Mouse (Mus musculus) stomach, postnatal 0 days (tissue): ENCODE data around the gene Cdk11b. TPM values are rescaled to one million over a fixed set of nuclear protein-coding genes. Genes with fewer than 3 reads are reported as not detected.

Source experiments
- ATAC-seq: fragments of 200-750 bp; cut with Nextera tagmentation; 2 replicates; pipeline ENCODE4 v1.8.0; 2017; ENCODE audit not compliant: low FRiP score, low TSS enrichment
- DNase-seq: peaks from one replicate; pipeline ENCODE4 v3.0.0-alpha.2; 2016; ENCODE audit warnings: low spot score
- H3K27ac ChIP-seq: fragments of 300-500 bp; sonication (generic); replicated peaks from 2 replicates; pipeline ENCODE4 v1.5.1; 2014; ENCODE audit warnings: mild to moderate bottlenecking, control low read depth
- H3K27me3 ChIP-seq: fragments of 300-500 bp; sonication (generic); 2 replicates; pipeline ENCODE4 v1.6.1; 2014; ENCODE audit warnings: low read length; ENCODE audit not compliant: control insufficient read depth, insufficient read depth
- H3K36me3 ChIP-seq: fragments of 300-500 bp; sonication (generic); 2 replicates; pipeline ENCODE4 v1.6.1; 2014; ENCODE audit warnings: low read length, mixed read lengths; ENCODE audit not compliant: control insufficient read depth, insufficient read depth
- H3K4me1 ChIP-seq: fragments of 300-500 bp; sonication (generic); replicated peaks from 2 replicates; pipeline ENCODE4 v1.6.1; 2014; ENCODE audit warnings: antibody characterized with exemption; ENCODE audit not compliant: control insufficient read depth, insufficient read depth
- H3K4me2 ChIP-seq: fragments of 300-500 bp; sonication (generic); replicated peaks from 2 replicates; pipeline ENCODE4 v1.6.1; 2014; ENCODE audit warnings: low read depth, mild to moderate bottlenecking, control low read depth, moderate library complexity
- H3K4me3 ChIP-seq: fragments of 300-500 bp; sonication (generic); 2 replicates; pipeline ENCODE4 v1.5.1; 2014; ENCODE audit warnings: low read depth, low read length, control low read depth
- H3K9ac ChIP-seq: fragments of 300-500 bp; sonication (generic); 2 replicates; pipeline ENCODE4 v1.6.1; 2014; ENCODE audit warnings: mild to moderate bottlenecking, low read length, control low read depth, mixed read lengths
- H3K9me3 ChIP-seq: fragments of 300-500 bp; sonication (generic); 2 replicates; pipeline ENCODE4 v1.6.1; 2016; ENCODE audit warnings: low read length; ENCODE audit not compliant: control insufficient read depth
- CTCF ChIP-seq: IDR thresholded peaks from 2 replicates; pipeline ENCODE4 v1.5.1; 2016; ENCODE audit warnings: antibody characterized with exemption, low read depth, mild to moderate bottlenecking, moderate library complexity
- EP300 ChIP-seq: optimal IDR thresholded peaks from 2 replicates; pipeline ENCODE3; 2016; ENCODE audit warnings: antibody characterized with exemption
- WGBS: fragments of 180-500 bp; shearing (Covaris S2); extraction: QIAGEN DNeasy Blood & Tissue Kit; methylation state at CpG from one replicate; pipeline ENCODE4 v1.1.7; 2014; 5-methylcytosine and 5-hydroxymethylcytosine counted together
- polyA plus RNA-seq: library from polyadenylated mRNA; unstranded; fragments of >200 nt; fragmentation: Nextera tagmentation; extraction: Ambion mirVana; gene quantifications from 2 replicates; pipeline ENCODE4 v1.2.1, GENCODE M21; 2015

Cdk11b gene
- polyA plus RNA-seq: 39.5 and 46.9 TPM in 2 replicates

DNA sequence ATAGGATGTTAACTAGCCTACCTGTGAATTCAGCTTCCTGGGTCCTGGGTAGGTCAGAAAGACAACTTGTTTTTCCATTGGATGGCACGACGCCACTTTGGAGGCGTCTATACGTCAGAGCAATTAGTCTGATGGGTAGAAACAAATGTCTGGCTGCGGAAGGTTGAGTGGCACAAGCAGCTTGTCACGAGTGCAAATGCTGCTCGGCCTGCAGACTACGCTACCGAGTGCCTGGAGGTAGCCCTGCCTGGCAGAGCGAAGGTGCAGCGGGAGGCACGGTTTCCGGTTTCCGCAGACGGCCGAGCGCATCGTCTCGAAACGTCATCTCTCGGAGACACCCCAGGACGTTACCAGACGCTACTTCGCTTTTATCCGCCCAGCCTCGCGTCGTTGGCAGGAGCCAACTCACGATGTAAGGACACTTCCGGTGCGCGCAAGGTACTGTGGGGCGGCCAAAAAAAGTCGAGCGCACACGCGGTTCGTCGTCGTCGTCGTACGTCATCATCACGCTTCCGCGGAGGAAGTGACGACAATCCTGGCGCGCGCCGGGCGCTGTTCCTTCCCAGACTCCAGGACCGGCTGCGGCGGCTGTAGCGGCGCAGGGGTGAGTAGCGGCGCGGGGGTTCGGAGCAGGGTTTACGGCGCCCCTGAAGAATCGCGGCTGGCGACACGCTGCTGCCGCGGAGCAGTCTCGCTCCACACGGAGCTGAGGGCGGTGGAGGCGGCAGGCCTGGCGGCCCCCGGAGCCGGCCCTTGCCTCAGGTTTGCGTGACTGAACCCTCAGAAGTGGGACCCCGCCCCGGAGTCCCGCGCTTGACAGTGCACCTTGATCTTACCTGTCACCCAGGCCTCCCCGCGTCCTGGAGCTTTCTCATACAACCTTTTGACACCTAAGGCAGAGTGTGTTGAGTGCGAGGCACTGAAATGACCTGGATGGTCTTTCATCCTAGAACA is at the start of gene Cdk11b:
TSS of gene Cdk11b (plus strand) at position 517 of the 954 bp plus-strand sequence.
- peak within 1 kb of the TSS; percentile 96 for H3K4me3 ChIP-seq
- H3K9me3 ChIP-seq: no peaks in the 10 kb centered on the region
- H3K36me3 ChIP-seq: peaks cover 8% of the 10 kb centered on the region; the same call in 1 of the 2 replicates
- peak; percentile 97 for DNase-seq
- H3K4me1 ChIP-seq: 0 out of 2 replicates have a peak, but pooled peaks cover 2% of the 10 kb centered on the region
- no peaks in the 10 kb centered on the region for H3K27me3 ChIP-seq
- peak within 1 kb of the TSS; percentile 85 for H3K4me2 ChIP-seq
- ATAC-seq: peak; percentile 100
- TF ChIP-seq CTCF (no peak; the same call in 1 of the 2 replicates), EP300 (peak; percentile 43)
- peak within 1 kb of the TSS; percentile 92 for H3K27ac ChIP-seq
- H3K9ac ChIP-seq: peak within 1 kb of the TSS; percentile 89
- under 1% methylated on average over 82 of the region's 84 CpGs for WGBS

- no peak for ATAC-seq
- WGBS: 77% methylated on average over 11 of the region's 11 CpGs
Observed at GRCm38 (mm10) chr4:155574931-155575330, 49.7 kb upstream of the Cdk11b start.

GRCm38 (mm10) chr4:155575521-155575920 is 49.1 kb upstream of the Cdk11b start:
- no peak for ATAC-seq
- 0 out of 2 replicates have a peak, but pooled peaks cover 7% of the 10 kb centered on the region for H3K36me3 ChIP-seq
- H3K4me3 ChIP-seq: no peak overlapping the region
- no peak for DNase-seq
- H3K4me1 ChIP-seq: no peaks in the 10 kb centered on the region
- no peak overlapping the region for H3K27ac ChIP-seq
- no peak for TF ChIP-seq EP300
- no peak for TF ChIP-seq CTCF
- no peak overlapping the region for H3K4me2 ChIP-seq
- no peak overlapping the region for H3K9ac ChIP-seq
- no peaks in the 10 kb centered on the region for H3K9me3 ChIP-seq
- 89% methylated on average over 8 of the region's 8 CpGs for WGBS
- H3K27me3 ChIP-seq: no peaks in the 10 kb centered on the region

More at GRCm38 (mm10) chr4:155574931-155575330, 49.7 kb upstream of the Cdk11b start:
- Histone ChIP-seq H3K27me3 (no peaks in the 10 kb centered on the region), H3K27ac (no peak overlapping the region), H3K4me2 (no peak overlapping the region), H3K36me3 (0 out of 2 replicates have a peak, but pooled peaks cover 4% of the 10 kb centered on the region), H3K4me1 (no peaks in the 10 kb centered on the region), H3K9me3 (no peaks in the 10 kb centered on the region), H3K9ac (no peak overlapping the region), H3K4me3 (no peak overlapping the region)
- TF ChIP-seq CTCF (no peak), EP300 (no peak)
- DNase-seq: no peak

- Histone ChIP-seq H3K27ac (no peak overlapping the region), H3K4me3 (no peak overlapping the region), H3K9ac (0 out of 2 replicates have a peak overlapping the region, but pooled peaks have one; percentile 31), H3K36me3 (0 out of 2 replicates have a peak, but pooled peaks cover 7% of the 10 kb centered on the region), H3K4me1 (no peaks in the 10 kb centered on the region), H3K4me2 (no peak overlapping the region), H3K9me3 (no peaks in the 10 kb centered on the region), H3K27me3 (no peaks in the 10 kb centered on the region)
- TF ChIP-seq EP300 (no peak), CTCF (no peak)
- ATAC-seq: no peak
- no peak for DNase-seq
- 92% methylated on average over 9 of the region's 9 CpGs for WGBS
Observed at GRCm38 (mm10) chr4:155577132-155577531, 47.5 kb upstream of the Cdk11b start.

GRCm38 (mm10) chr4:155577741-155578140 is 46.9 kb upstream of the Cdk11b start:
- no peak for ATAC-seq
- H3K27me3 ChIP-seq: no peaks in the 10 kb centered on the region
- TF ChIP-seq EP300: no peak
- TF ChIP-seq CTCF: no peak

More at GRCm38 (mm10) chr4:155577741-155578140, 46.9 kb upstream of the Cdk11b start:
- Histone ChIP-seq H3K9me3 (no peaks in the 10 kb centered on the region), H3K36me3 (0 out of 2 replicates have a peak, but pooled peaks cover 9% of the 10 kb centered on the region), H3K4me1 (no peaks in the 10 kb centered on the region), H3K27ac (no peak overlapping the region), H3K4me3 (no peak overlapping the region), H3K4me2 (no peak overlapping the region), H3K9ac (no peak overlapping the region)
- no peak for DNase-seq
- WGBS: 69% methylated on average over 5 of the region's 5 CpGs
